Mouse (Mus musculus) cerebellum, adult (tissue): ENCODE data around the gene Zbtb7a.

Source experiments
- ATAC-seq: cut with Nextera tagmentation; 2 replicates; pipeline ENCODE4 v1.9.2; 2017; ENCODE audit warnings: mild to moderate bottlenecking, moderate library complexity, mixed read lengths; ENCODE audit not compliant: insufficient number of reproducible peaks, low FRiP score, low TSS enrichment

Gene Zbtb7a

DNA sequence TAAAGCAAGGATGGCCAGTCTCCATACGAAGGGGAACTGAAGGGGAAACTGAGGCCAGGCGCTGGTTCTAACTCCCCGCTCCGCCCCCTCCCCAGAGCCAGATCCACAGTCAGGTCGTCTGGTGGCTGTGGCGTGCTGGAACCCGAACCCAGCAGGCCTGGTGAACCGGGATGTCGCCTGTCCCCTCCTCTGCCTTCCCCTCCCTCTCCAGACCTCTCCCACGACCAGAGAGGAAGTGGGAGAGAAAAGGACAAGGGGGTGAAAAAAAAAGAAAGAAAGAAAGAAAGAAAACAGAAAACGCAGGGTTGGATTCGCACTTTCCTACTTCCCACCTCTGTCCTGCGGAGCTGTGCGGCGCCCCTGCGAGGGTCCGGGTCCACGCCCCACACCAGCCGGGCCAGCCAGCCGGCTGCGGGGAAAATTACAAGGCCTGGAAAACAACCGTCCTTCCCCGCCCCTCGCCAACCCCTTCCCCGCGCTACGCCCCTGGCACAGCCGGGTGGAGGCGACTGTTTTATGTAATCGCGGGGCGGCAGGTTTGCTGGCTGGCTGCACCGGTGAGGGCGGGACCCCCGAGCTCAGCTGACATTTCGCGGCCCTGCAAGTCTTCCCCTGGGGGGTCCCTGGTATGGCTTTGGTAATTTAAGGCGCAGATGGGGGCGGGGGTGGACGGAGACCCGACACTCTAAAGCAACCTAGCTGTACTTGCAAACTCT is at the start of gene Zbtb7a:
Gene Zbtb7a (plus strand): TSS at position 255 of the 716 bp plus-strand sequence.
- ATAC-seq: no peak

DNA sequence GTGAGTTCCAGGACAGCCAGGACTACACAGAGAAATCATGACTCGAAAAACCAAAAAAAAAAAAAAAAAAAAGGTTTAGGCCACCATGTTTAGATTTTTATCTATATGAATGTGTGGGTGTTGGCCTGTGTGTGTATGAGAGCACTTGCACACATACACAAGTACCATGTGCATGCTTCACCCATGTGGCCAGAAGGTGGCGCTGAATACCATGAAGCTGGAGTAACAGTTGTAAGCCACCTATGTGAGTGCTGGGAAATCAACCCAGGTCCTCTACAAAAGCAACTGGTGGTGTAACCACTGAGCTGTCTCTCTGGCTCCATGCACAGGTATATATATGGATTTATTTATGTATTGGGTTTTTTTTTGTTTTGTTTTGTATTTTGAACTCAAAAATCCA is 48.0 kb upstream of the Zbtb7a start:
- no peak for ATAC-seq

DNA sequence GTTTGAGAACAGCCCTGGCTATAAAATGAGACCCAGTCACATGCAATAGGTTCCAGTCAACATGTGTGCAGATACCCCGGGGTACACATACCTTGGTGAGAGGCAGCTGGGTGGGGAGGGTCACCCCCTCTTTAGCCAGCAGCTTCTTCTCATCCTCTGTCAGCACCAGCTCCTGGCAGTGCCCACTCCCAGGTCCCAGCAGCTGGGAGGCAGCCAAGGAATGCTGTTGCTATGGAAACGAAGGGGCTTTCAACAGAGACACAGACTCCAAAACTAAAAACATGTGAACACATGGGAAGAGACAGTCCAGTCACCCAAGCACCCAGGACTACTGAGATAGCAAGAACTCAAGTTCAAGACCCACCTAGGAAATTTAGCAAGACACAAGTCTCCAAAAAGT is 45.8 kb upstream of the Zbtb7a start:
- no peak for ATAC-seq

DNA sequence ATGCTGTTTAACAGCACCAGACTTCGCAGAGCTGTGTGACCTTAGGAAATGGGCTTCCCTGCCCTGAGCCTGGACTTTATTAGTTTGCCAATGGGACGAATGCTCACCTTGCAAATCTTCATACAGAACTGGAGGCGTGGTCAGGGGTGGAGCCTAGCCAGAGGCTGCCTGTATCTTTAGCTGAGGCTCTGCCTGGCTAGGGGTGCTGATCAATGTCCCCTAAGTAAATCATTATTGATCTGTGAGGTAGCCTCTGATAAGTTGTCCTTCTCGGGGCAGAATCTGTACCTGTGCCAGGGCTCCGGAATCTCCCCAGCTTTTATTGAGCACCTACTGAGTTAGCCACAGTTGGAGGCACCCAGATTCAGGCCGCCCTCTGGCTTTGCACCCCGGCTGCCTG is 44.4 kb upstream of the Zbtb7a start:
- no peak for ATAC-seq

DNA sequence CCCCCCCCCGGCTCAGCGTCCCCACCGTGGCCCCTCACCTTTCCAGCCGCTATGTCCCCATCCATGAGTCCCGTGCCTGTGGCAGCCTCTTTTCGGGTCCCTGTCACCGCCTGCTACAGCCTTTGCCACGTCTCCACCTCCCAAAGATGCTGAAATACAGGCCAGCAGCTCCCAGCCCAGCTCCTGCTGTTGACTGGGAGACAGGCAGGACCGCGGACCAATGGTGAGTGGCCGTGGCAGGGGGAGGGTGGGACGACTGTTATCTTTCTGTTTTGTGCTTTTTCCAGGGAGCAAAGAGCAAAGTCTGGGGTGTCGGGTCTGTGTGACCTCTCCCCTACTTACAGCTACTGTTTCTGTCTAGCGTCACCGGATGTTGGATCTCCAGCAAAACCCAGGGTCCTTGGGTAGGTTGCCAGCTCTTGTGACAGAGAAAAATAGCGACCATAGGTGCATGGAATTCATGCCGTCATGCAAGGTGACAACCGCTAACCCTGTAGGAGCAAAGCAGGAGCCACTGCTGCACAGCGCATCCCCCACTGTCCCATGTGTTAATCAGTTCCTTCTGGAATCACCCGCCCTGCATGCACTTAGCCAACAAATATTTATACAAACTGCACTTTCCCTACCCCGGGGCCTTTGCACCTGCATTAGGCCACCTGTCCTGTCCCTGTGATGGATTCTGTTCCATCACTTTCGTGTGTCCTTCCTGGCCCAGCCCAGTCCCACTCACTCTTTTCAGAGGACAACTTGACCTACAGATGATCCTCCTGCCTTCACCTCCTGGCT is 42.4 kb upstream of the Zbtb7a start:
- ATAC-seq: no peak

DNA sequence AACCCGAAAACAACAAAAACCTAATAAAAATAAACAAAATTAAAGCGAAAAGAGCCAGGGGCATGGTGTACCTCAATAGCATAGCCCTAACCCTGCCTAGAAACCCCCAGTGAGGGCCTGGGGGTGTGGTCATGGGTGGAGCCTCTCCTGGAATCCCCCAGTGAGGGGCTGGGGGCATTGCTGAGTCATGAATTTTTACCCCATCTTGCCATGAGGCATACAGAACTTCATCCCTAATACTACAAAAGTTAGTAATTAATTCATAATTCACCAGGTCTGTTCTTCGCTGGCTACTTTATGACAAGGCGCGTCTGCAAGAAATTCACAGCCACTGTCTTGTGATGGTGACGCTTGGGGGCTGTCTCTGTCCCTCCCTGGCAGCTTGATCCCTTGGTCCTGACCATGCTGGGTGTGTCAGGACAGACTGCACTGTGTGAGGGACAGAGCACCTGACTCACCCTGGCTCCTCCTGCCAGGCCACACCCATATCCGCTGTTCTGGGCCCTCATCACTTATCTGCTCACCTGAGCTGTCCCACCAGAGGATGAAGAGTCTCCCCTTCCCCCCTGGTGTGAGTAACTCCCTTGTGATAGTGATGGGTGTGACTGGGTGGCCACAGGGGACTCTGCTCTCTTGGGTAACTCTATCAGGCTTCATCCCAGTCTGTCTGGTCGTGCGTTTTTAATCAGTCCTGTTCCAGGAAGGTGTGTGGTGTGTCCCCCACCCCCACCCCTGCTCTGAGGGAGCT is 39.9 kb upstream of the Zbtb7a start:
- ATAC-seq: no peak

DNA sequence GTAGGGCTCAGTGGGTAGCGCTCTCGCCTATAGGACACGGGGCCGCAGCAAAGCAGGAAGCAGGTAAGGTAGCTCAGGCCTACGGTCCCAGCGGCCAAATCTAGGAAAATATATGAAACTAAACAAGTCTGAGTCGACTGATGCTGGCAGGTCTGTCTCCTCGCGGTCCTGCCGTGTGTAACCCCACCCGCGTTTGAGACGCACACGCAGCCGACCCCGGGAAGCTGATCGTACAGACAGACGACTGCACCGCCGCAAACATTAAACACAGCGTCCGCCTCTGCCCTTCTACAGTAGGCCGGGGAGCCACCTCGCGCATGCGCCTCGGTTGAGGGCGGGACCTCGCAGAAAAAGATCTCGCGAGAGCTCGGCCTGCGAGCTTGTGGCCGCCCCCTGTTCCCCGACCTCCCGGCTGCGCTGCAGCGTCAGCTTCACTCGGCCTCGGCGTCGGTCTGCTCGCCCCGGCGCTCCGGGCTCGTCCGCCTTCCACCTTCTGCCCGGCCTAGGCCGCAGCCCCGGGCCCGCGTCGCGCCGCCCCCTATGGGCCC is 29.4 kb upstream of the Zbtb7a start, which contains the start of gene Map2k2:
Gene Map2k2 (plus strand): TSS at position 351 of the 548 bp plus-strand sequence.
- ATAC-seq: peak; percentile 92

DNA sequence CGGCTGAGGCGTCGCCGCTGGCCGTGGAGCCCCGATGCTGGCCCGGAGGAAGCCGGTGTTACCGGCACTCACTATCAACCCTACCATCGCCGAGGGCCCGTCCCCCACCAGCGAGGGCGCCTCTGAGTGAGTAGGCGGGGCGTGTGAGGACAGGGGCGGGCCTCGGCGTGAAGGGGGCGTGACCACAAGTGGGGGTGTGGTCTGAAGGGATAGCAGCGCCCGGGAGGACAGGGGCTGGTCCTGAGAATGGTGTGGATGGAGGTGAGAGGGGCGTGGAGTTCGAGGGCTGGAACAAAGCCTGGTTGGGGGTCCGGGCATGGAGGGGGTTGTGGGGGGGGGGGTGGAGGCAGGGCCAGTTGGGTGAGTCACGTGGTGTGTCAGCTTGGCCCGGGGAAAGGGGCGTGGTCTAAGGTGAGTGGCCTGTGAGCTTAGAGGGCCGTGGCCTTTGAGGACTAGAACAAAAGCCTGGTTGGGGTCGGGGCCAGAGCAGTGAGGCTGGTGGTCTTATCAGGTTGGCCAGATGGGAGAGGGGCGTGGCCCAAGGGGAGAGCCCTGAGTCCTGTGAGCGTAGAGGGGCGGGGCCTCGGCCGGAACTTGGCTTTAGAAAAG is 28.8 kb upstream of the Zbtb7a start:
- ATAC-seq: peak; percentile 42

DNA sequence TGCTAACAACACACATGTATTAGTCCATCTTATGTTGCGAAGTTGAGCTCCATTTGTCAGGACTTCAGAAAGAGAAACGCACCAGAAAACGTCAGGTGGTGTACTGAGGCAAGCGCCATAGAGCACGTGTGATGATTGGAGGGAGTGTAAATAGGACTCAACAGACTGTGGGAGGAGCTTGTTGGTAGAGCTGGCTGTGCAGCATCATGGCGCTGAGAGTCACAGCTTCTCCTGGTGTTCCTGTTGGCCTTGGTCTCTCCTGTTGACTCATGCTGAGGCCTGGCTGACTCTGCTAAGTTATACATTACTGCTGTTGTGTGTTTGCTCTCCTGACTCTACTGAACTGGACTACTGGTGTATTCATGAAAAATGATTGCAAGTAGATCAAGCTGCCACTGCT is 22.1 kb upstream of the Zbtb7a start:
- ATAC-seq: no peak

DNA sequence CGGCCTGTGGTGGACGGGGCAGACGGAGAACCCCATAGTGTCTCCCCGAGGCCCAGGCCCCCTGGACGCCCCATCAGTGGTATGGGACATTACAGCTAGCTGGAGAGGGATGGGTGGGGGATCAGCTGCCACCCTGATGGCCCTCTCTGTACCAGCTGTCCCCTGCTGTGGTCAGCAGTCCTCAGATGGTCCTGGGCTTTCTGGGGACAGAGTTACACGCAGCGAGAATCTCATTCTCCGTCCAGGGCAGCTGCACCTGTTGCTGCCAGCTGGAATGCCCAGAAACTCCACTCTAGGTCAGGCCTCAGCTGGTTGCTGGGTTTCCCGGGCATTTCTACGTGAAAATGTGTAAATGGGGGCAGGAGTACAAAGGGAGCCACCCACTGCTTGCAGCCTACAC is 15.4 kb upstream of the Zbtb7a start:
- ATAC-seq: no peak

DNA sequence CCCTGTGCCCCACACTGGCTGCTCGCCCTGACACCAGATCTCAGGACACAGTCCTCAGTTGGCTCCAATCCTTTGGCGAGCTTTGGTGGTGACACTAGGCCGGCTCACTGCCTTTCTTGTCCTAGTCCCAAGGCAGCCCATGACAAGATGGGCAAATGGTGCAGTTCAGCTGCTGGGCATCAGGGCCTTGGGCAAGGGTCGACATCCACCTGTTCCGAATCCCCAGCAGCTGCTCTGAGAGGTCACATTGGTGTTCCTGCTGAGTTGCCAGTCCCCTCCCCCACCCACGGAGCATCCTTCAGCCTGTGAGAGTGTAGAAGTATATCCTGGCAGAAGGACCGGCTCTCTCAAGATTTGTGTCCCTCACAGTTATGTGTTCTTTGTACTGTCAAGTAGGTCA is 14.4 kb upstream of the Zbtb7a start:
- ATAC-seq: no peak

DNA sequence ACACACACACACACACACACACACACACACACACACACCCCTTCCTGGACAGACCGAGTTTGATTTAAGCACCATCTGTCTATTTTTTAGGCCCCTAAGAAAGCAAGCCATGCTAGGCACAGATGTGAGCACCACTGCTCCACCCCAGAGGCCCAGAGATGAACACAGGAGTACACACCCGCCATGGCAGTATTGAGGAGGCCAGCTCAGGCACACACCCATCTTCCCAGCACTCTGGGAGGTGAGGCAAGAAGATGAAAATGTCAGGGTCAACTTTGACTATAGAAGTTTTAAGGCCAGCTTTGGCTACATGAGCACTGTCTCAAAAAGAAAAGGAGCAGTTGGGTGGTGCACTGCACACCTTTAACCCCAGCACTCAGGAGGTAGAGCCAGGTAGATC is 12.1 kb upstream of the Zbtb7a start:
- no peak for ATAC-seq

DNA sequence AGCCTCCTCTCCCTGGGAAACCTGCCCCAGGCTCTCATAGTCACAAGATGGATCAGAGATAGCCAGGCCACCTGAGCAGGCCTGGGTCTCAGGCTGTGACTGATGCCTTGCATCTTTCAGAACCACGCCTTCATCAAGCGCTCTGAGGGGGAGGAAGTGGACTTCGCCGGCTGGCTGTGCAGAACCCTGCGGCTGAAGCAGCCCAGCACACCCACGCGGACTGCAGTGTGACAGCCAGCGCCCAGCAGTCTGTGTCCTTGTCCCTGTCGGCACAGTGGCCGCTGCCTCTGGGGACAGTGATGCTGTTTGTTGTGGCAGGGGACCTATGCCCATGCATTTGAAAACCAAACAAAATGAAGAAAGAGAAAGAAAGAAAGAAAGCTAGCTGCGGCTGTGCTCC is 11.5 kb upstream of the Zbtb7a start:
- ATAC-seq: no peak

DNA sequence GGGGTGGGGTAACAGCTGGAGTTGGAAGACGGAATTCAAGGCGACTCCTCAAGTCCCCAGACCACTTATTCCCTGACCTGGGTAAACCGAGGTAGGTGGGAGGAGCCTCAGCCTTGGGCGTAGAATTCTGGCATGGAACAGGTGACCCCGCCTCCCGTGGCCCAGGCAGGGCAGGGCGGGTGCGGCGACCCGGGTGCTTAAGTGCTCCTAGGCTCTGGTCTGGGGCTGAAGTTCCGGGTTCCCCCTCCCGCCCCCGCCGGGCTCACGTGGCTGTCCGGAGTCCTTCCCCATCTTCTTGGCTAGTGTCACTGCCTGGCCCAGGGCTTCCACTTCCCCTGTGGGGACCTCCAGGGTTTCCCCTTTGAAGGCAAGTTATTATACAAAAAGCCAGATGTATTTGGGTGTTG is 836 bp upstream of the Zbtb7a start:
- ATAC-seq: no peak

DNA sequence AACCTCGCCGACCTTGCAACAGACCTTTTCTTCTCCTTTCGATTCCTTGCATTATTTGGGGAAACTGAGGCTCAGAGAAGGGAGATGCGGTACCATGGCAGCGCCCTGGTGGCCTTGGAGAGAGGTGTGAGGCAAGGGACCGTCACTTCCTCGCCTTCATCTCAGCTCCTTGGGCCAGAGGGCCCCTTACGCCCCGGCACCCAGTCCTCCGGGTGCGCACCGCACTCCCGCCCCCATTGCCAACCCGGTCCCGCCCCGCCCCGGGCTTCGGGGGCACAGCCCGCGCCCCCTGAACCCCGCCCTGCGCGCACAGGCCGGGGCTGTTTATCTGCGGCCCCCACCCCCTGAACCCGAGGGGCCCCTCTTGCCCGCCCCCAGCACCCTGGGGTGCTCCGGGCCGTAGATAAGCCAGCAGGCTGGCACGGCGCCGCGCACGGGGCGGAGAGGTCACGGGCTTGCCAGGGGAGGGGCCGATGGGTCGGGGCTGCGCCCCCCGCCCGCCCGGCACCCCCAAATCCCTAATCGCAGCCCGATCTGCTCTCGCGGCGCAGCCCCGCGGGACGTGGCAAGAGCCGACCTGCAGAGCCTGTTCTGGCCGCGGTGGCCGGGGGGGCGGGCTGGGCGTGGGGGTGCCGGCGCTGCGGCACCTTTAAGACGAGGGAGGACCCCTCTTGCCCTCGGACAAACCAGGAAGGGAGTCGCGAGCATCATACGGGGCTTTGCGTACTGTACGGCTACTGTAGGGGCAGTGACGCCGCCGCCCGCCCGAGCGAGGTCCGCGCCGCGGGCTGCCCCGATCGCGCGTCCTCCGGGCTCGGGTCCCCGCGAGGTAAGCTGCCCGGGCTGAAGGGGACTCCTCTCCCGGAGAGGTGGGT is 1.0 kb downstream of the Zbtb7a start:
- ATAC-seq: no peak

DNA sequence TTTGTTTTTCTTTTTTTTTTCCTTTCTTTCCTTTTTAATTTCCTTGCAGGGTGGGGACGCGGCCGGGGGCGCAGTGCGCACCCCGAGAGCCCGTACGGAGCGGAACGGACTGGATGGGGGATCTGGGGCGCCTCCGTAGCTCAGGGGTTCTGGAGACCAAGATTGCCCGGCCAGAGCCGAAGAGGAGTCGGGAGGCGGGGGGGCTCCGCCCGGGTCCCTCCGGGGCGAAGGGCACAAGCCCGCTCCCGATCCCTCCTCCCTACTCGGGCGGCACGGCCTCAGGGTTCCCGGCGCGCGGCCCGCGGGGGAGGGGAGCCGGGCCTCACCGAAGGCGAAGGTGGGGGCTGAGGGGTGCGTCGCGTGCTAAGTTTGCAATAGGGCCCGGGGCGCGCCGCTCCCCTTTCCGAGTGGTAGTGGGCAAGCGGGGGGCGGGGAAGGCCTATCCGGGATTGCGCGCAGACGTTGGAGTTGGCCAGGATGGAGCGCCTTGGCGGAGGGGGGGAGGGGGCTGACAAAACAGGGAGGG is 1.7 kb downstream of the Zbtb7a start:
- ATAC-seq: 0 out of 2 replicates have a peak, but pooled peaks have one; percentile 13

DNA sequence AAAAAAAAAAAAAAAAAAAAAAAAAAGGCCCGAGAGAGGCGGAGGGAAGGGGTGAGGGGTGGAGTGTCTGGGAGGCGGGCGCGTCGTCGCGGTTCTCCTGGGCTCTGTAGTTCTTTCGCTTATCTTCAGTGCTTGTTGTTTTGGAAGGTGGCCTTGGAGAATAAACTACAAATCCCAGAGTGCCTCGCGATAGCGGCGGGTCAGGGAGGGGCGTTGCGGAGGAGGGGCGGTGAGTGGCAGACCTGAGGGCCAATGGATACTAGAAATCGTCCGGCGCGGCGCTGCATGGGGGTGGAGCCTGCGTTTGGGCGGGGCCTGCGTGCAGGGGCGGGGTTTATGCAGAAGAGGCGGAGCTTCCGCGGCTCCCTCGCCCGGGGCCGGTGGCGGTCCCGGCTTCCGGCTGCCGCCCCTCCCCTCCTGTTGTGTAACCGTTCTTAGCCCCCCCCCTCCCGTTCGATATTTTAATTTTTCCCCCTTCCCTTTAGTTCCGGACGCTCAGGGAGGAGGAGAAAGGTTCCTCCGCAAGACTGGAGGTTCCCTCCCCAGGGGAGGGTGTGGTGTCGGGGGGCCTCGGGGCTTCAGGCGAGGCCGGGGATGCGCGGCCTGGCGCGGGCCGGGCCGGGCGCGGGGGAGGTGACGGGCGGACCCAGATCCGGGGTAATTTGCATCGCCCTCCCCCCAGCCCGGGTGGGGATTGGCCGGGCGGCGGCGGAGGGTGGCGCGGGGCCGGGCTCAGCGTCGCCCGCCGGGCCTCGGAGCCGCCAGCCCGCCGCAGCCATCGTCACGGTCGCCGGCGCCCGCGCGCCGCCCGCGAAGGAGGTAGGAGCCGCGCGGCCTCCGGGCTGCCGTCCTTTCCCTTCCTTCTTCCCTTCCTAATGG is 2.5 kb downstream of the Zbtb7a start:
- peak; percentile 70 for ATAC-seq

DNA sequence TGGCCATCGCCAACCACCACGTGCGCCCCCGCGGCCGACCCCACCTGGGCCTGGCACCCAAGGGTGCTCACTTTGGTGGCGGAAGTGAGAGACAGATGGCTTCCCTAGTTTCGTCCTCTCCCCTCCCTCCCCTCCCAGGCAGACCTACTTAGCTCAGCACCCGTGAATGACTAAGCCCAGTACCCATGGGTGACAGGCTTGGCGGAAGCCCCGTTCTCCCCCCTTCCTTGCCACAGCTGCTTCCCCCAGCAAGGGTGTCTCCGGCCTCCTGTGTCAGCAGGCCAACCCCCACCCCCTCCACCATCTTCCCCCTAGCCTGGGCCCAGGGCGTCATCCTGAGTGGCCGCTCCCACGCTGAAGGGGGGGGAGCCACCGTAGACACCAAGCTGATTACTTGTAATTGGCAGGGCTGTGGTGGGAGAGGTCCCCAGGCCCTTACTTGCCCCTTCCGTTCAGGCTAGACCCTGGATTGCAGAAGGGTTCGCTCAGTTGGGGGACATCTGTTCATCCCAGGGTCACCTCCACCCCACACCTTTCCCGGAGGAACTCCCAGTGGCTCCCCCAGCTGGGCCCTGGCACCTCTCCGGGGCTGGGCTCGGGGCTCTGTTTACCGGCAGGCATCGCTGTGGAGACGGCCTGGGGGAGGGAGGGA is 3.2 kb downstream of the Zbtb7a start:
- no peak; the same call in 1 of the 2 replicates for ATAC-seq
